Mouse (Mus musculus): ENCODE measurements around the gene Zfp553. TPM values are rescaled to one million over a fixed set of nuclear protein-coding genes. Genes with fewer than 3 reads are reported as not detected.

The Zfp553 gene
- polyA plus RNA-seq, 1 experiment from 2014 or later: 31.9 TPM

DNA sequence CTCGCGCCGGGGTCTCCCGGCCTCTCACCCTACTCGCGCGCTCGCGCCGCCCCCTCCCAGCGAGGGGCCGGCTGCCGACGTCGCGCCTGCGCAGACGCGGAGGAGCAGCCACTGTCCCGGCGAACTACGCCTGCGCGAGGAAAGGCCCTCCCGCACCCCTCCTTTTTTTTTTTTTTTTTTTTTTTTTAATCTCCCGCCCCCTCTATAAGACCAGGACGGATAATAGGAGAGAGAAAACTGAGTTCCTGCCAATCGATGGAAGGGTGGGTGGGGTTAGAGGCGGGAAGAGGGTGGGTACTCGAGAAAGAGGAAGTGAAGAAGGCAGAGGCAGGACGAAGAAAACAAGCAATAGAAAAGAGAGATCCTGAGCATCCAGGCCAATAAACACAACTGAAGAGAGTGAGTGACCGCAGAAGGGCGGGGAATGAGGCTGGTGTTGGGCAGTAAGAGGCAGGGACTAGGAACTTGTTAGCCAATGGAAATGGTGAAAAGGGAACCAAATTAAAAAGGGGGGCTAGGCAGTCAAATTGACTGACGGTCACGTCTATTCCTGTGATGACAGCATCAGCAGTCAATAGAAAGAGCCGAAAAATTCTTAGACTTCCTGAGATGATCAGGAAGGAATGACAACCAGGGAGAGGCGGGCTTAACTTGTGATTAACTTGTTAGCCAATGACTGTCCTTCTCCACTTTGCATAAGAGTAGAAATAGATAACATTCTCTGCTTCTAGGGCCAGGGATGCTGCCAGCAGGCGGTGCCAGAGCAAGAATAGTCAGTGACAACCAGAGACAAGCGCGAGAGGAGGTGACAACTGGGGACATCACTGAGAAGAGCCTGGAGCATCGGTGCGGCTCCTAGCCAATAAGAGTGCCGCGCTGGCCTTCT, 24.1 kb upstream of the Zfp553 start, which contains the start of gene Mylpf:
TSS of gene Mylpf (plus strand) at position 338 of the 886 bp plus-strand sequence.
- H3K9me3 ChIP-seq (ENCODE audit: control insufficient read depth, low read length): no peaks in the 10 kb centered on the region
- no peaks in the 10 kb centered on the region; the same call in 1 of the 2 replicates for H3K27me3 ChIP-seq (ENCODE audit: control insufficient read depth, insufficient read depth, low read length)
- DNase-seq: peak; percentile 98
- peak within 1 kb of the TSS; percentile 89 for H3K9ac ChIP-seq (replicated peaks; ENCODE audit: low read length)
- peaks cover 30% of the 10 kb centered on the region for H3K4me1 ChIP-seq (ENCODE audit: control insufficient read depth, insufficient read depth, low read length)
- peak within 1 kb of the TSS; percentile 86 for H3K27ac ChIP-seq (replicated peaks; ENCODE audit: low read depth, low read length)
- peak; percentile 93 for ATAC-seq (ENCODE audit: low FRiP score, low TSS enrichment)
- peak within 1 kb of the TSS; percentile 99 for H3K4me2 ChIP-seq (ENCODE audit: low read length)
- H3K36me3 ChIP-seq (ENCODE audit: control insufficient read depth, insufficient read depth, low read length): peaks cover 10% of the 10 kb centered on the region; the same call in 1 of the 2 replicates
- peak within 1 kb of the TSS; percentile 94 for H3K4me3 ChIP-seq (replicated peaks; ENCODE audit: low read depth, low read length)
- WGBS: under 1% methylated on average over 44 of the region's 44 CpGs

DNA sequence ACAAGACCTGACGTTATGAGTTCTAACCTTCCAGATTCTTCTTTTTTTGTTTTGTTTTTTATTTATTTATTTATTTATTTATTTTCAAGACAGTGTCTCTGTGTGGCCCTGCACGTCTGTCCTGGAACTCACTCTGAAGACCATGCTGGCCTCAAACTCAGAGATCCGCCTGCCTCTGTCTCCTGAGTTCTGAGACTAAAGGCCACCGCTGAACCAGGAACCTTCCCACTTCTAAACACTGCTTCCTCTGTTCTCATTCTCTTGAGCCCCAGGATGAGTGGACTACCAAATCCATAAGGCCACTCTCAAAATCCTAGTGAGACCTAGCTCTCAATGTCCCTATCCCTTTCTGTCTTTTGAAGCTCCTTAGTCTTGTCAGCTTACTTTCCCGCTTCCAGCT, 23.0 kb upstream of the Zfp553 start:
- 0 out of 2 replicates have a peak, but pooled peaks cover 3% of the 10 kb centered on the region for H3K36me3 ChIP-seq (ENCODE audit: control insufficient read depth, insufficient read depth, low read length)
- peak overlapping the region; percentile 35; the same call in 1 of the 2 replicates for H3K4me3 ChIP-seq (replicated peaks; ENCODE audit: low read depth, low read length)
- no peak for DNase-seq
- H3K27ac ChIP-seq (replicated peaks; ENCODE audit: low read depth, low read length): peak overlapping the region; percentile 83; the same call in 1 of the 2 replicates
- no peak overlapping the region for H3K9ac ChIP-seq (replicated peaks; ENCODE audit: low read length)
- H3K27me3 ChIP-seq (ENCODE audit: control insufficient read depth, insufficient read depth, low read length): no peaks in the 10 kb centered on the region; the same call in 1 of the 2 replicates
- peaks cover 27% of the 10 kb centered on the region for H3K4me1 ChIP-seq (ENCODE audit: control insufficient read depth, insufficient read depth, low read length)
- H3K4me2 ChIP-seq (ENCODE audit: low read length): peak overlapping the region; percentile 67
- 81% methylated on average over 5 of the region's 5 CpGs for WGBS
- H3K9me3 ChIP-seq (ENCODE audit: control insufficient read depth, low read length): no peaks in the 10 kb centered on the region
- ATAC-seq (ENCODE audit: low FRiP score, low TSS enrichment): no peak

GRCm38 (mm10) chr7:127210266-127210665, 22.6 kb upstream of the Zfp553 start:
- WGBS: 97% methylated on average over 4 of the region's 4 CpGs
- H3K4me2 ChIP-seq (ENCODE audit: low read length): no peak overlapping the region
- no peak for DNase-seq

GRCm38 (mm10) chr7:127211014-127211745, 21.7 kb upstream of the Zfp553 start:
- H3K9me3 ChIP-seq (ENCODE audit: control insufficient read depth, low read length): no peaks in the 10 kb centered on the region
- H3K4me2 ChIP-seq (ENCODE audit: low read length): no peak overlapping the region
- no peak overlapping the region for H3K4me3 ChIP-seq (replicated peaks; ENCODE audit: low read depth, low read length)
- H3K27ac ChIP-seq (replicated peaks; ENCODE audit: low read depth, low read length): no peak overlapping the region
- no peaks in the 10 kb centered on the region for H3K36me3 ChIP-seq (ENCODE audit: control insufficient read depth, insufficient read depth, low read length)
- H3K4me1 ChIP-seq (ENCODE audit: control insufficient read depth, insufficient read depth, low read length): peaks cover 16% of the 10 kb centered on the region
- DNase-seq (no peak), ATAC-seq (ENCODE audit: low FRiP score, low TSS enrichment) (no peak)
- no peaks in the 10 kb centered on the region; the same call in 1 of the 2 replicates for H3K27me3 ChIP-seq (ENCODE audit: control insufficient read depth, insufficient read depth, low read length)
- 80% methylated on average over 5 of the region's 5 CpGs for WGBS
- H3K9ac ChIP-seq (replicated peaks; ENCODE audit: low read length): no peak overlapping the region

More at GRCm38 (mm10) chr7:127210266-127210665, 22.6 kb upstream of the Zfp553 start:
- Histone ChIP-seq H3K27ac (replicated peaks; ENCODE audit: low read depth, low read length) (no peak overlapping the region), H3K4me1 (ENCODE audit: control insufficient read depth, insufficient read depth, low read length) (peaks cover 23% of the 10 kb centered on the region), H3K9ac (replicated peaks; ENCODE audit: low read length) (no peak overlapping the region), H3K9me3 (ENCODE audit: control insufficient read depth, low read length) (no peaks in the 10 kb centered on the region), H3K4me3 (replicated peaks; ENCODE audit: low read depth, low read length) (no peak overlapping the region), H3K36me3 (ENCODE audit: control insufficient read depth, insufficient read depth, low read length) (no peaks in the 10 kb centered on the region), H3K27me3 (ENCODE audit: control insufficient read depth, insufficient read depth, low read length) (no peaks in the 10 kb centered on the region; the same call in 1 of the 2 replicates)
- no peak for ATAC-seq (ENCODE audit: low FRiP score, low TSS enrichment)

GRCm38 (mm10) chr7:127212432-127213250, 20.2 kb upstream of the Zfp553 start:
- 94% methylated on average over 12 of the region's 12 CpGs for WGBS
- DNase-seq: no peak
- H3K4me2 ChIP-seq (ENCODE audit: low read length): no peak overlapping the region
- no peak overlapping the region for H3K9ac ChIP-seq (replicated peaks; ENCODE audit: low read length)
- no peak for ATAC-seq (ENCODE audit: low FRiP score, low TSS enrichment)
- H3K27ac ChIP-seq (replicated peaks; ENCODE audit: low read depth, low read length): no peak overlapping the region
- H3K9me3 ChIP-seq (ENCODE audit: control insufficient read depth, low read length): no peaks in the 10 kb centered on the region
- peaks cover 8% of the 10 kb centered on the region for H3K4me1 ChIP-seq (ENCODE audit: control insufficient read depth, insufficient read depth, low read length)
- no peak overlapping the region for H3K4me3 ChIP-seq (replicated peaks; ENCODE audit: low read depth, low read length)
- no peaks in the 10 kb centered on the region; the same call in 1 of the 2 replicates for H3K27me3 ChIP-seq (ENCODE audit: control insufficient read depth, insufficient read depth, low read length)
- H3K36me3 ChIP-seq (ENCODE audit: control insufficient read depth, insufficient read depth, low read length): no peaks in the 10 kb centered on the region

DNA sequence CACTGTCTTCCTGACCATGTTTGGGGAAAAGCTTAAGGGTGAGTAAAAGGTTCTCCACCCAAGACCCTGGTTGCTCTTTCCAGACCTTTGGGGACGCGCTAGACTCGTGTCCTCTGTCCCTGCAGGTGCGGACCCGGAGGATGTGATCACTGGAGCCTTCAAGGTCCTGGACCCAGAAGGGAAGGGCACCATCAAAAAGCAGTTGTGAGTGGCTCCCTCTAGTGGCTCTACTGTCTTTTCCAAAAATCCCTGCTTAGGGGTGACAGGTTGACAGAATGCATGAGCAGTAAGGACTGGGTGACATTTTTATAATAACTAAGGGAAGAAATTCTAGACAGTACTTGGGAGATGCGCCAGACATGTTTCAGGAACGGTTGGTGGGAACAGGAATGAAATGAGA, 19.4 kb upstream of the Zfp553 start:
- Histone ChIP-seq H3K9ac (replicated peaks; ENCODE audit: low read length) (no peak overlapping the region), H3K27me3 (ENCODE audit: control insufficient read depth, insufficient read depth, low read length) (no peaks in the 10 kb centered on the region; the same call in 1 of the 2 replicates), H3K4me3 (replicated peaks; ENCODE audit: low read depth, low read length) (no peak overlapping the region), H3K9me3 (ENCODE audit: control insufficient read depth, low read length) (no peaks in the 10 kb centered on the region), H3K27ac (replicated peaks; ENCODE audit: low read depth, low read length) (no peak overlapping the region), H3K36me3 (ENCODE audit: control insufficient read depth, insufficient read depth, low read length) (no peaks in the 10 kb centered on the region), H3K4me2 (ENCODE audit: low read length) (no peak overlapping the region), H3K4me1 (ENCODE audit: control insufficient read depth, insufficient read depth, low read length) (peaks cover 8% of the 10 kb centered on the region)
- DNase-seq (peak; percentile 65), ATAC-seq (ENCODE audit: low FRiP score, low TSS enrichment) (no peak)
- 37% methylated on average over 7 of the region's 7 CpGs for WGBS

DNA sequence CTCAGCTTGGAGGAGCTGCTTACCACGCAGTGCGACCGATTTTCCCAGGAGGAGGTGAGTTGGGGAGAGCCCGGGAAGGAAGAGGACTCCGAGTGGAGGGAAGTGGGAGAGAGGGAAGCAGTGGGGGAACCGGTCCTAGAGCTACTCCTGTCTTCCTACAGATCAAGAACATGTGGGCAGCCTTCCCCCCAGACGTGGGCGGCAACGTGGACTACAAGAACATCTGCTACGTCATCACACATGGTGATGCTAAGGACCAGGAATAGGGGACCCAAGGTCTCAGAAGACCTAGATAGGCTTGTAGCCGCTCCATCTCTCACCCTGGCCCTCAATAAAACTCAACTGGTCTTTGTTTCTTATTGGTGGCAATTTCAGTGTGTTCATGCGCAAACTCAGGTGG, 18.9 kb upstream of the Zfp553 start:
- no peaks in the 10 kb centered on the region; the same call in 1 of the 2 replicates for H3K27me3 ChIP-seq (ENCODE audit: control insufficient read depth, insufficient read depth, low read length)
- H3K27ac ChIP-seq (replicated peaks; ENCODE audit: low read depth, low read length): no peak overlapping the region
- H3K4me1 ChIP-seq (ENCODE audit: control insufficient read depth, insufficient read depth, low read length): peaks cover 8% of the 10 kb centered on the region
- 49% methylated on average over 12 of the region's 12 CpGs for WGBS
- no peaks in the 10 kb centered on the region for H3K9me3 ChIP-seq (ENCODE audit: control insufficient read depth, low read length)
- no peak overlapping the region for H3K9ac ChIP-seq (replicated peaks; ENCODE audit: low read length)
- ATAC-seq (ENCODE audit: low FRiP score, low TSS enrichment): no peak
- H3K4me3 ChIP-seq (replicated peaks; ENCODE audit: low read depth, low read length): no peak overlapping the region
- no peak for DNase-seq
- no peak overlapping the region for H3K4me2 ChIP-seq (ENCODE audit: low read length)
- H3K36me3 ChIP-seq (ENCODE audit: control insufficient read depth, insufficient read depth, low read length): no peaks in the 10 kb centered on the region

DNA sequence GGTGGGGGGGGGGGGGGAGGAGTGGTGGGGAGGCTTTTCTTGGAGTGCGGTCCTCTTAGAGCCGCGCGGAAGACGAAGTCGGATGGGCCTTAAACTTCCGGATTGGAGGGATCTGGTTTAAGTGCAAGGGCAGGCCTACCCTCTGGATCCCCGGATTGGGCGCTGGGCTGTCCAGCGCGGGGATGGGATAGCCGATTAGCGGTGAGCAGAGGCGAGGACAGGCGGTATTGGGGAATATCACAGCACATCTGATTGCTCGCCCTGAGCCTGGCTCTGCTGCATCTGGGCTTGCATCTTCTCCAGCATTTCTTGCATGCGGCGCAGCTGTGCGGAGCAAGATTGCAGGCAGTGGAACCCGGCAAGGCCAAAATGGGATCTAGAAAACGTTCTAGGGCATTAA, 18.3 kb upstream of the Zfp553 start:
- ATAC-seq (ENCODE audit: low FRiP score, low TSS enrichment): no peak
- H3K9ac ChIP-seq (replicated peaks; ENCODE audit: low read length): no peak overlapping the region
- H3K9me3 ChIP-seq (ENCODE audit: control insufficient read depth, low read length): no peaks in the 10 kb centered on the region
- 31% methylated on average over 21 of the region's 21 CpGs for WGBS
- H3K36me3 ChIP-seq (ENCODE audit: control insufficient read depth, insufficient read depth, low read length): no peaks in the 10 kb centered on the region
- H3K4me3 ChIP-seq (replicated peaks; ENCODE audit: low read depth, low read length): no peak overlapping the region
- peaks cover 4% of the 10 kb centered on the region for H3K4me1 ChIP-seq (ENCODE audit: control insufficient read depth, insufficient read depth, low read length)
- DNase-seq: no peak
- H3K27ac ChIP-seq (replicated peaks; ENCODE audit: low read depth, low read length): no peak overlapping the region
- peak overlapping the region; percentile 40; the same call in 1 of the 2 replicates for H3K4me2 ChIP-seq (ENCODE audit: low read length)
- H3K27me3 ChIP-seq (ENCODE audit: control insufficient read depth, insufficient read depth, low read length): no peaks in the 10 kb centered on the region; the same call in 1 of the 2 replicates

All from midbrain, embryonic 14.5 days (tissue).